Mouse (Mus musculus): ENCODE data around the gene Mbnl2. TPM values are rescaled to one million over a fixed set of nuclear protein-coding genes. Genes with fewer than 3 reads are reported as not detected.

The Mbnl2 gene
- 30.6 and 39.8 TPM in 2 replicates for polyA plus RNA-seq (2016; fragmentation: Nextera tagmentation; extraction: Ambion mirVana)

DNA sequence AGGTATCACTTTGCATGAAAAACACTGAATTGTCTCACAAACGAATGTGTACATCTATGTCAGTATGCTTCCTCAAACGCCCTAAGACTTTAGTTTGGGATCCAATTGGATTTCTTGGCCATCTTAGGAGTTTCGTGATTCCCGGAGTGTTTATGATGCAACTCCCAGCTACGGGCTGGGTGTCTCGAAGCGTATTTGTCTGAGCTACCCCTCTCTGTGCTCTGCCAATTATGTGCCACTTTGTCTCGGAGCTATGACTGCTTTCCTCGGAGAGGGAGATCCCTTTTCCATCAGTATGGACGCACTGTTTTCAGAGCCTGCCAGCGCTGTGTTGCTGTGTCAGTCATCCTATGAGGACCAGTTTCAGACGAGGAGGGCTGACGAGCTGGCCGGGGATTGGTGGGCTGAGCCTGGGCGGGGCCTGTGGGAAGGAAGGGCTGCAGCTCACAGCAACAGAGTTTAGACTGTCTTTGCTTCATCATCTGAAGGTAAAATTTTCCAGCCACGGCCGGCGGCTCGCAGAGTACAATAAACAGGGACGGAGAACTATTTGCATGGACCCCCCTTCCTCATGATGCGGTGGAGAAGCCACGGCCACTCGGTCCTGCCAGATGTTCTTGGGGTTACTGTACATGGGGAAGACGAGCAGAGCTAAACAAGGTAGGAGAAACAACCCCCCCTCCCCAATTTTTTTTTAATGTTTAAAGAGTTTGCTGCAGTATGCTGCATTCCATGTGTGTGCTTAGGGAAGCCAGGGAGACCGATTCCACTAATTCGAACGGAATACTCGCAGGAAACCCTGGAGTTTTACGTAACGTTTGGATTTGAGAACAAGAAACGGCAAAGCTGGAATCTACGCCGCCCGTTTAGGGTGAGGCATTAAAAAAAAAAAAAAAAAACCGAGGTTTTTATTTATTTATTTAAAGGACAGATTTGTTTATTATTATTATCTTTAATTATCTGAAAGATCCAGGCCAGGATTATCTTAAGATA, at the start of gene Mbnl2:
TSS of gene Mbnl2 (plus strand) at position 424 of the 993 bp plus-strand sequence.
- H3K4me2 ChIP-seq (replicated peaks): peak within 1 kb of the TSS; percentile 64
- peak within 1 kb of the TSS; percentile 82 for H3K27ac ChIP-seq (replicated peaks)
- H3K9ac ChIP-seq (replicated peaks): peak within 1 kb of the TSS; percentile 59
- H3K27me3 ChIP-seq: no peaks in the 10 kb centered on the region
- H3K9me3 ChIP-seq: no peaks in the 10 kb centered on the region
- no peaks in the 10 kb centered on the region for H3K36me3 ChIP-seq
- WGBS: 1% methylated on average over 35 of the region's 35 CpGs
- H3K4me3 ChIP-seq: peak within 1 kb of the TSS; percentile 56
- H3K4me1 ChIP-seq: peaks cover 44% of the 10 kb centered on the region
- ATAC-seq (ENCODE audit: low FRiP score, low read depth): peak; percentile 99

DNA sequence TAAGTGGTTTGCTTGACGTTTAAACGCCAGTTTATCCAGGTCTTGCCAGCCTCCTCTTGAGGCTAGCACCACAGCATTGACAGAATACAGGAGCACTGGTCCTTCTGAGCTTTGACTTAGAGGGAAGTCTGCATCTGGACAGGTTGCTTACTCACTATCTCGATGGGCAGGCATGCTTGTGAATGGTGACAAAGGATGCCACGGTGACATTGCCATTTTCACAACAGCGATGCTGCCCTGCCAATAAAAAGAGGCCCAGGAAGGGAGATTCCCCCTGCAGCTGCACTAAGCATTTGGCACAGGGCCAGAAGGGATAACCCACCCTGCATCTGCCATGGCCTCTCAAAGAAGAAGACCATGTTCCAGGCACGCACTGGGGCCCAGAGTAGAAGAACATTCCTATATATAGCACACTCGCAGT, 43.4 kb upstream of the Mbnl2 start:
- Histone ChIP-seq H3K9me3 (no peaks in the 10 kb centered on the region), H3K36me3 (no peaks in the 10 kb centered on the region), H3K4me3 (no peak overlapping the region), H3K27me3 (no peaks in the 10 kb centered on the region), H3K4me1 (no peaks in the 10 kb centered on the region), H3K27ac (replicated peaks) (no peak overlapping the region), H3K9ac (replicated peaks) (no peak overlapping the region), H3K4me2 (replicated peaks) (no peak overlapping the region)
- WGBS: 83% methylated on average over 7 of the region's 7 CpGs
- no peak for ATAC-seq (ENCODE audit: low FRiP score, low read depth)

DNA sequence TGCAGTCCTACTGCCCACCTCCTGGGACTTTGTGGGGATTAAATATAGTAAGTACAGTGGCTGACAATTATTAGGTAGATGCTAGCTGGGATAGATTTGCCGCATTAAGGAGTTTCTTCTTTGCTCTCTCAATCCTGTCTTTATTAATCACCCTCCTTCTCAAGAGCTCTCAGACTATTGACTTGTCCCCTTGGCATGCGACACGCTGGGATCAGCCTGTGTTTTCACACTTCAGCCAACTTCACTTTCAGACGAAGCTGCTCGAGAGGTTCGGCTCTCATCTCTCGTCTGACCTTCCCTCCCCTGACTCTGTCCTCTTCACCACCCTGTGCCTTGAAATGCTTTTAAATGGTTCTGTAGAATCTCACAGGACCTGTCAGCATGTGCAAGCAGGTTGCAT, 39.9 kb upstream of the Mbnl2 start:
- H3K27ac ChIP-seq (replicated peaks): no peak overlapping the region
- WGBS: 75% methylated on average over 7 of the region's 7 CpGs
- ATAC-seq (ENCODE audit: low FRiP score, low read depth): no peak
- H3K4me2 ChIP-seq (replicated peaks): no peak overlapping the region
- no peak overlapping the region for H3K4me3 ChIP-seq
- H3K36me3 ChIP-seq: no peaks in the 10 kb centered on the region
- no peaks in the 10 kb centered on the region for H3K27me3 ChIP-seq
- no peak overlapping the region for H3K9ac ChIP-seq (replicated peaks)
- H3K9me3 ChIP-seq: no peaks in the 10 kb centered on the region
- H3K4me1 ChIP-seq: no peaks in the 10 kb centered on the region

DNA sequence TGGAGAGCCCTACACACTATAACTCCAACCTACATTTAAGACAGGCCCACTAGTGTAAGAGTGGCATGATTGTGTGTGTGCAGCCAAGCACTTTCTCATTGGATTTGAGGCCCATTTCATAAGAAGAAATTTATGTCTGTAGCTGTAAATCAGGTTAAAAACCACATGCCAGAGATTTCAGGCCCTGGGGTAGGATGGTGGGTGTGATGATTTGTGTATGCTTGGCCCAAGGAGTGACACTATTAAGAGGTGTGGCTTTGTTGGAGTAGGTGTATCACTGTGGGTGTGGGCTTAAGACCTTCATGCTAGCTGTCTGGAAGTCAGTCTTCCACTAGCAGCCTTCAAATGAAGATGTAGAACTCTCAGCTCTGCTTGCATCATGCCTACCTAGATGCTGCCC, 37.0 kb upstream of the Mbnl2 start:
- H3K9ac ChIP-seq (replicated peaks): no peak overlapping the region
- no peak overlapping the region for H3K4me2 ChIP-seq (replicated peaks)
- no peaks in the 10 kb centered on the region for H3K36me3 ChIP-seq
- no peaks in the 10 kb centered on the region for H3K9me3 ChIP-seq
- H3K4me1 ChIP-seq: no peaks in the 10 kb centered on the region
- no peaks in the 10 kb centered on the region for H3K27me3 ChIP-seq
- no peak overlapping the region for H3K27ac ChIP-seq (replicated peaks)
- no peak overlapping the region for H3K4me3 ChIP-seq
- ATAC-seq (ENCODE audit: low FRiP score, low read depth): no peak

DNA sequence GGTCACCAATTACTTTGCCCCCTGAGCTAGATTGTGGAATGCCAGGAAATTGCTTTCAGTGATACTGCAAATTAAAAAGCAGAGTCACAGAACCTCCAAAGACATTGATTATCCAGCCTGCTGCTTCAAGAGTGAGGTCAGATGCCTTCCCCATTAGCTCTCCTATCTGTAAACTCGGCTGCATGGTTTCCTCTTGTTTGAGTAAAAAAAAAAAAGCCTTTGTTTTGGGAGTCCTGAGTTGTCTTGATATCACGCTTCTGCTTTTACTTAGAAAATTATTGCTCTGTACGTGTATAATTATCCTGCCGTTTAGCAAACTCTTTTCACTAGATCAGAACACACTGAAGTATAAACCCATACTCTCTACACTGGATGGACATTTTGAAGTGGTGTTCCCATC, 35.3 kb upstream of the Mbnl2 start:
- no peak for ATAC-seq (ENCODE audit: low FRiP score, low read depth)
- no peaks in the 10 kb centered on the region for H3K27me3 ChIP-seq

DNA sequence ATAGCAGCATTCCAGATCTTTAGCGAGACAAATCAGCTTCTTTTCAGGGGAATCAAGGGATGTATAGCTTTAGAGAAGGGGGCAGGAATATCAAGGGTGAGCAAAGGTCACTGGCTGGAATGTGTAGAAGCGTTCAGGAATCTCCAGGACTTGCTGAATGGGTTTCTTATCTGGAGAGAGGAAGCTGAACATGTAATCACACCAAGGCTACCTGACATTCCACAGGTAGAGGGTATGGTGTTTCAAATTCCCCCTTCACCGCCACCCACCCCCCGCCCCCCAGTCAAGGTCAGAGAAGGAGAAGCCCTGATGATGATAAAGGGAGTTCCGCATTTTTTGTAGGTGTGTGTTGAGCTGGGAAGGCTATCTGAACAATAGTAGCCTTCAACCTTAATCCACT, 32.8 kb upstream of the Mbnl2 start:
- Histone ChIP-seq H3K4me3 (no peak overlapping the region), H3K4me1 (no peaks in the 10 kb centered on the region), H3K9ac (replicated peaks) (no peak overlapping the region), H3K27ac (replicated peaks) (no peak overlapping the region), H3K4me2 (replicated peaks) (no peak overlapping the region), H3K27me3 (no peaks in the 10 kb centered on the region), H3K36me3 (no peaks in the 10 kb centered on the region), H3K9me3 (no peaks in the 10 kb centered on the region)
- 66% methylated on average over 5 of the region's 5 CpGs for WGBS
- no peak for ATAC-seq (ENCODE audit: low FRiP score, low read depth)

More for the DNA sequence above, 35.3 kb upstream of the Mbnl2 start:
- WGBS: 81% methylated on average over 4 of the region's 4 CpGs
- no peak overlapping the region for H3K27ac ChIP-seq (replicated peaks)
- H3K4me3 ChIP-seq: no peak overlapping the region
- H3K9ac ChIP-seq (replicated peaks): no peak overlapping the region
- no peaks in the 10 kb centered on the region for H3K4me1 ChIP-seq
- H3K9me3 ChIP-seq: no peaks in the 10 kb centered on the region
- H3K4me2 ChIP-seq (replicated peaks): no peak overlapping the region
- no peaks in the 10 kb centered on the region for H3K36me3 ChIP-seq

DNA sequence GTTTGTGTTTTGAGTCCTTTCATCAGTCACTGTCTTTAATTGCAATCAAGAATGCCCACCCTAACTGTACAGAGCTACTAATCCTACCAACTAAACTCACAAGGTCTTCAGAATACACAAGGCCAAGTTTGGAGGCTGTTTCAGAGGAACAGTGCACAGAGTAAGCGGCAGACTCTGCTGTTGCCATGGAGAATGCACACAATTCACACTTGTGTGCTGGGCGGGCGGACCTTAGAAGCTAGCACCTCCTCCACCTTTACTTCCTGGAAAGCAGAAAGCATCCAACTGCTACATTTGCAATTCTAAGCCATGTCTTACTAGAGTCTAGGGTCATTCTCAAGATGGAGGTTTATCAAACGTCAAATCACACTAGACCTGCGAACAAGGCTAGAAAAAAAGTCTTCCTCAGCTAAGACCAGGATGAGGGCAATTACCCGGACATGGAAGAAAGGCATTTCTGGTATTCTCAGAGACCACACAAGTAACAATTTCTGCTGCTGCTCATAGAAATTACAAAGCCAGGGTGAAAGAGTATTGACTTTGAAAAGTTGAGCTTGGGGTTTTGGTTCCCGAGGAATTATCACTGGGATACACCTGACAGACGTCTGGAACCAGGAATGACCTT, 30.3 kb upstream of the Mbnl2 start:
- WGBS: 75% methylated on average over 8 of the region's 8 CpGs
- H3K4me2 ChIP-seq (replicated peaks): no peak overlapping the region

DNA sequence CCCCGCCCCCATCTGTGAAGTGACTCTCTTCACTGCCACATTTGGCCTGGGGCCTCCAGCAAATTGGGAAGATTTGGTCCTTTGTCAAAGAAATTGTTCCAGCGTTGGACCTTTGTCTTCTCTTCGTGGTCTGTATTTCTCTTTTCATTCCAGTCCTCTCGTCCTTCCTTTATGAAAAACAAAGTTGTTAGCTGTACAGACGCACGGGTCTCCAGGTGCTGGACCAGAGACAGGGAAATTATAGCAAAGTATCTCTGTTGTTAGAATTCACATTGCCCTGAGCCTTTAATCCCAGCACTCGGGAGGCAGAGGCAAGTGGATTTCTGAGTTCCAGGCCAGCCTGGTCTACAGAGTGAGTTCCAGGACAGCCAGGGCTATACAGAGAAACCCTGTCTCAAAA, 22.1 kb upstream of the Mbnl2 start:
- H3K4me1 ChIP-seq: no peaks in the 10 kb centered on the region
- H3K4me2 ChIP-seq (replicated peaks): no peak overlapping the region
- H3K36me3 ChIP-seq: no peaks in the 10 kb centered on the region
- no peak for ATAC-seq (ENCODE audit: low FRiP score, low read depth)
- no peak overlapping the region for H3K27ac ChIP-seq (replicated peaks)
- H3K9ac ChIP-seq (replicated peaks): no peak overlapping the region
- no peak overlapping the region for H3K4me3 ChIP-seq
- H3K9me3 ChIP-seq: peaks cover 3% of the 10 kb centered on the region; the same call in 1 of the 2 replicates
- 82% methylated on average over 7 of the region's 7 CpGs for WGBS
- H3K27me3 ChIP-seq: no peaks in the 10 kb centered on the region

More for the DNA sequence above, 30.3 kb upstream of the Mbnl2 start:
- no peak for ATAC-seq (ENCODE audit: low FRiP score, low read depth)
- H3K27me3 ChIP-seq: no peaks in the 10 kb centered on the region
- no peaks in the 10 kb centered on the region for H3K4me1 ChIP-seq
- H3K4me3 ChIP-seq: no peak overlapping the region
- H3K9ac ChIP-seq (replicated peaks): no peak overlapping the region
- no peaks in the 10 kb centered on the region for H3K36me3 ChIP-seq
- no peak overlapping the region for H3K27ac ChIP-seq (replicated peaks)
- no peaks in the 10 kb centered on the region for H3K9me3 ChIP-seq

DNA sequence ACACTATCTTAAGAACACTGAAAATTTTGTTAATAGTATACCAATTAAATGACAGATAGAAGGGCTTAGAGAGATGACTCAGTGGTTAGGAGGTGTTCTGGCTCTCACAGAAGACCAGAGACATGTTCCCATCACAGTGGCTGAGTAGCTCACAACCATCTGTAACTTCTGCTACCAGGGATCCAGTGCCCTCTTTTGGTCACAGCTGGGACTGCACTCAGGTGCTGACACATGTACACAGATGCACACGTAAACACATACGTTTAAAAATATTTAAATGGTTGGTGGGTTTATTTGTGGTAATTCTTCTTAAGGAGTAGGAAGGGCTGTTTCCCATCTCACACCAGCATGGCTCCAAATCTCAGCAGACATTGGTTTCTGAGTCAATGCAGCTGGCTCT, 19.3 kb upstream of the Mbnl2 start:
- H3K4me2 ChIP-seq (replicated peaks): no peak overlapping the region
- no peaks in the 10 kb centered on the region for H3K4me1 ChIP-seq
- H3K27ac ChIP-seq (replicated peaks): no peak overlapping the region
- no peaks in the 10 kb centered on the region for H3K36me3 ChIP-seq
- no peaks in the 10 kb centered on the region for H3K27me3 ChIP-seq
- no peak for ATAC-seq (ENCODE audit: low FRiP score, low read depth)
- 98% methylated on average over 2 of the region's 2 CpGs for WGBS
- peaks cover 3% of the 10 kb centered on the region; the same call in 1 of the 2 replicates for H3K9me3 ChIP-seq
- no peak overlapping the region for H3K4me3 ChIP-seq
- H3K9ac ChIP-seq (replicated peaks): no peak overlapping the region

DNA sequence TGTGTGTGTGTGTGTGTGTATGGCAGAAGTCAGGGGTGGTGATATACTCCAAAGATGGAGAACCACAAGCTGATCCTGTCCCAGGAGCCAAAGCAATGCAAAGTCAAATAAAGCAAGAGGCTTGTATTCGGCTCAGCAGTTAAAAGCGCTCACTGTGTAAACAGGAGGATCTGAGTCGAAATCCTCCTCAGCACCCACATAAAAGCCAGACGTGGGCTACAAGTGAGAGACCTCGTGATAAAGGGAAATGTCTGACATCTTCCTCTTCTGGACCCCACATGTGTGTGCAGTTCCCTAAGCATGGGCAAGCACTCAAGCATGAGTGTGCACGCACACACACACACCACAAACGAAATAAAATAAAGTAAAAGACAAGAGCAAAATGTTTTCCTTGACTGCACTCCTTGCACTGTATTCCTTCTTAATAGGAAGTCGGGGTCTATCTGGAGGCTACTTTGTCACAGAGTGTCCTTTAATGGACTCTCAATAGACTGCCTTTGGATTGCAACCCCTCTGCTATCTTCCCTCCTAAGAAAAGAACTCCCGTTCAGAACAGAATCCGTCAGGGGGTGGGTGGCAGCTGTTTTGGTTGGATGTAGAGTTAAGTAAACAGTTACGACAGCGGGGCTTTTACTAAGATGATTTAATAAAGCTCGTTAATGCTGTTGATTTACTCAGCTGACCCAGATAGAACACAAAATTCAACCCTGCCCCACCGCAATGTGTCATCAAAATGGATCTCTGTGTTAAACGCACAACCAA, 18.7 kb upstream of the Mbnl2 start:
- H3K9ac ChIP-seq (replicated peaks): no peak overlapping the region
- H3K4me1 ChIP-seq: no peaks in the 10 kb centered on the region
- H3K4me3 ChIP-seq: no peak overlapping the region
- H3K4me2 ChIP-seq (replicated peaks): no peak overlapping the region
- peaks cover 3% of the 10 kb centered on the region; the same call in 1 of the 2 replicates for H3K9me3 ChIP-seq
- 74% methylated on average over 15 of the region's 15 CpGs for WGBS
- ATAC-seq (ENCODE audit: low FRiP score, low read depth): no peak
- H3K36me3 ChIP-seq: no peaks in the 10 kb centered on the region
- H3K27me3 ChIP-seq: no peaks in the 10 kb centered on the region
- H3K27ac ChIP-seq (replicated peaks): no peak overlapping the region

DNA sequence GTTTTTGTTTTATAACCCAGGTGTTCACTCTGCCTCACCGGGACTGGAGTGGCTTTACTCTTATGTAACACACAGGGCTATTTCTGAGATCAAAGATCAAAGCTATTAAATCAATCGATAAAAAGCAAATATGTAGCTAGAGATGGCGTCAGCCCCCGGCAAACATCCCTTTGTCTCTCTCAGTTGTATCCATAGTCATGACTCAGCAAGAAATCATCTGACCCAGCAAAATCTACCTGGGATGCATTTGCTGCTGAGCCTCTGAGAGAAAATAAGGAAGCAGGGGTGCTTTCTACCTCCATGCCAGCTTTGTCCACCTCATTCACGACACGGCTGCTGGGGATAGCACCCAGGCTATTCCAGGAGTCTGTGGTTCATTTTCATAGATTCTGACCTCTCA, 18.0 kb upstream of the Mbnl2 start:
- no peaks in the 10 kb centered on the region for H3K4me1 ChIP-seq
- H3K4me3 ChIP-seq: no peak overlapping the region
- WGBS: 80% methylated on average over 6 of the region's 6 CpGs
- H3K9me3 ChIP-seq: peaks cover 3% of the 10 kb centered on the region; the same call in 1 of the 2 replicates
- no peaks in the 10 kb centered on the region for H3K27me3 ChIP-seq
- no peak for ATAC-seq (ENCODE audit: low FRiP score, low read depth)
- no peak overlapping the region for H3K4me2 ChIP-seq (replicated peaks)
- no peaks in the 10 kb centered on the region for H3K36me3 ChIP-seq
- no peak overlapping the region for H3K27ac ChIP-seq (replicated peaks)
- H3K9ac ChIP-seq (replicated peaks): no peak overlapping the region

DNA sequence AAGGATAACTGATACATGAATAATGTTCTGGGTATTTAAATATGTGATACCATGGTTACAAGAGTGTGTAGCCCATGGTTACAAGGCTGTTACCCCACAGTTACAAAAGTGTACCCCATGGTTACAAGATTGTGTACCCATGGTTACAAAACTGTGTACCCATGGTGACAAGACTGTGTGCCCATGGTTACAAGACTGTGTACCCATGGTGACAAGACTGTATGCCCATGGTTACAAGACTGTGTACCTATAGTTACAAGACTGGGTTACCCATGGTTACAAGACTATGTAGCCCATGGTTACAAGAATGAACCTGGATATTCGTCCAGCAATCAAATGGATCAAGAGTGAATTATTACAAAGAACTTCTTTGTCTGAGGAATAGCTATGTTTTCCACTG, 16.0 kb upstream of the Mbnl2 start:
- Histone ChIP-seq H3K36me3 (no peaks in the 10 kb centered on the region), H3K9me3 (peaks cover 3% of the 10 kb centered on the region; the same call in 1 of the 2 replicates), H3K9ac (replicated peaks) (no peak overlapping the region), H3K4me3 (no peak overlapping the region), H3K4me1 (no peaks in the 10 kb centered on the region), H3K27ac (replicated peaks) (no peak overlapping the region), H3K27me3 (no peaks in the 10 kb centered on the region), H3K4me2 (replicated peaks) (no peak overlapping the region)
- ATAC-seq (ENCODE audit: low FRiP score, low read depth): no peak
- 76% methylated on average over 1 of the region's 1 CpGs for WGBS

All from midbrain, embryonic 12.5 days (tissue).